Mouse (Mus musculus) mature B cell (primary cell): ENCODE results near the gene Ube2r2.

Experiments
- in situ Hi-C: fragments of 300-500 bp; cut with MboI; formaldehyde crosslinking; loops from 2 replicates; pipeline ENCODE4 v1.14.3; 2019

The Ube2r2 gene

DNA sequence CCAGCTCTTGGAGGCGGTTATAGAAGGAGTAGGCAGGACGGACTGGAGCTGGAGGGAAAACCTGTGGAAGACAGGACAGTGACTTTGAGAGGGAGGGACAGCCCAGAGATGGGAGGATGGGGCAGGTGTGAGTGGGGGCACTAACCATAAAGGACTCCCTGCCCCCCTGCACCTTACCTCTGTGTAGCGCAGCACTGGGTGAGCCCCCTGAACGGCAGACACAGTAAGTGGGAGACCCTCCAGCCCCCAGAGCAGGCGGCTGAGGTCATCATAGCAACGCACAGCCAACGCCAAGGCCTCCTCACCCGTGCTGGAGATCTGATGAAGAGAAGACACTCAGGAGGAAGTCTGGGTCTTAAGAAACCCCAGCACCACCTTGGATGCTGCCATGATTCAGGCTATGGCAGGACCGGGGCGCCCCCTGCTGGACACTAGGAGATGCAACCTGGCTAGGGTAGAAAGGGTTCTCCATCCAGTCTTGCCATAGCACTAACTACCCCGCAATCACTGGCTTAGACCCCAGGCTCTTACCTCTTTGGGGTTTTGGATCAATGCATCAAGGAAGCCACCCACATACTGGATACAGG, 16.7 kb upstream of the Ube2r2 start:
- in situ Hi-C loops, result no loop called here

- in situ Hi-C loops, result no loop called here
Observed at GRCm38 (mm10) chr4:41124180-41124951, 11.2 kb upstream of the Ube2r2 start, which contains the start of gene Nol6. TSS of gene Nol6 (minus strand) at chr4:41124455.

- in situ Hi-C loops, result loop anchor here (5.0 kb wide), 1 partner anchor 38 kb away; no protein-coding TSS in a partner anchor
Observed at GRCm38 (mm10) chr4:41129406-41129805, 6.1 kb upstream of the Ube2r2 start.

DNA sequence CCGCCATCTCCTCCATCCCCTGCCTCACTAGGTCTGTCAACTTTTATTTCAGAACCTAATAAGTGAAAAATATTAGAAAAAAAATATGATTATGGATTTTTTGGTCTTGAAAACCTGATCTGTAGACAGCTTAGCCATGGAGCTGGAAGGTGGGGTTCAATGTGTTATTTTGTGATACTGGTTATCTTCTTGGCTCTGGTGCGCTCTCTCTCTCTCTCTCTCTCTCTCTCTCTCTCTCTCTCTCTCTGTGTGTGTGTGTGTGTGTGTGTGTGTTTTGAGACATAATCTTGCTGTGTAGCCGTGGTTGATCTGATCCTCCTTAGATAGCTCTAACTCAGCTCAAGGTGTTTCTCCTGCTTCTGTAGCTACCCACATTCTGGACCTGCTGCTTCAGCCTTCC, 5.7 kb upstream of the Ube2r2 start:
- in situ Hi-C loops, result loop anchor here (5.0 kb wide), 1 partner anchor 37 kb away; no protein-coding TSS in a partner anchor

DNA sequence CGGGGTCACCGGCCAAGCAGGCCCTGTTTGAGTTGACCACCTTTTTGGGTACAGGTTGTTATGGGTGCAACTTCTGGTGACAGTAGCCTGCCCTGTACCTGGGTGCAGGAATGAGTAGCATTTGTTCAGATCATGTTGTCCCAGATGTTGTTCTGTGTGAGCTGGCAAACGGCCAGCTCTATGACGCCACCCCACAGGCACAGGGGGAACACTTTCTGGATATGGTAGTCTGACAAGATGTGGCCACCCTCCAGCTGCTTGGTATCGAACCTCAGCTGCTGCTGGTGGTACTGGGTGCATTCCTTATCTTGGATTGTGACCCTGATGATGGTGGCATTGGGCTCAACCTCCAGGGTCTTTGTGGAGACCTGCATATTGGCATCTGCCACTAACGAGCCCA, 3.1 kb upstream of the Ube2r2 start:
- in situ Hi-C loops, result no loop called here

GRCm38 (mm10) chr4:41133529-41134291, 1.8 kb upstream of the Ube2r2 start:
- in situ Hi-C loops, result no loop called here

GRCm38 (mm10) chr4:41134935-41135710, 420 bp upstream of the Ube2r2 start:
- in situ Hi-C loops, result no loop called here

DNA sequence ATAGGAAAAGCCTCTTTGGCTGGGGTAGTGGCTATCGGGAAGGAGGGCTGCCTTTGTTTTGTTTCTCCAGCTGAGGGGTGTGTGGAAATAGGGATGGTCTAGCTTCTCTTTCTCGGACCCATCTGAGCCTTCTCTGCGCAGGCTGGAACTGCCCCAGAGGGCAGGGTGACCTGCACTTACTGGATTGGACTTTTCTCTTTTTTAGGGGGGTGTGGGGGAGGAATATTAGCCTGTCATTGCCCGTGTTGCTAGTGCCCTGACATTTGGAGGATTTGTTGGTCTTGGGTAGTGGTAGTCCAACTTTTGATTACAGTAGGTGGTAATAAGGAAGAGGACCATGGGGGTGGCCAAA, 887 bp downstream of the Ube2r2 start:
- in situ Hi-C loops, result no loop called here

DNA sequence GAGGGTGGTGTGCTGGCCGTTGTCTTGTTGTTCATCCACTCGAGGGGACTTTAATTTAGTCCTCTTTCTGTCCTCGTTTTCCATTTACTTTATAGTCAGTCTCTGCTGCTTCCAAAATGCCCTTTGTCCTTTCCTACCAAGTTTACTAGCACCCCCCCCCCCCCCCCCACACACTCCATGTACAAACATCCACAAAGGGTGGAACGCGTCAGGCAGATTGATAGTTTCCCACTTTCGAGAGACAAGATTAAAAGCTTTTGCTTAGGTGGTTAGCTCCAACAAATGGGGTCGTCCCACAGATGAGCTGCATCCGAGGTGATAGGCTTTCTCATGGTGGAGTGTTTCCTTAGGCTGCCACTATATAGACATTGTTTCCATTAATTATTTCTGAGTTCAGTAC, 1.3 kb downstream of the Ube2r2 start:
- in situ Hi-C loops, result no loop called here

DNA sequence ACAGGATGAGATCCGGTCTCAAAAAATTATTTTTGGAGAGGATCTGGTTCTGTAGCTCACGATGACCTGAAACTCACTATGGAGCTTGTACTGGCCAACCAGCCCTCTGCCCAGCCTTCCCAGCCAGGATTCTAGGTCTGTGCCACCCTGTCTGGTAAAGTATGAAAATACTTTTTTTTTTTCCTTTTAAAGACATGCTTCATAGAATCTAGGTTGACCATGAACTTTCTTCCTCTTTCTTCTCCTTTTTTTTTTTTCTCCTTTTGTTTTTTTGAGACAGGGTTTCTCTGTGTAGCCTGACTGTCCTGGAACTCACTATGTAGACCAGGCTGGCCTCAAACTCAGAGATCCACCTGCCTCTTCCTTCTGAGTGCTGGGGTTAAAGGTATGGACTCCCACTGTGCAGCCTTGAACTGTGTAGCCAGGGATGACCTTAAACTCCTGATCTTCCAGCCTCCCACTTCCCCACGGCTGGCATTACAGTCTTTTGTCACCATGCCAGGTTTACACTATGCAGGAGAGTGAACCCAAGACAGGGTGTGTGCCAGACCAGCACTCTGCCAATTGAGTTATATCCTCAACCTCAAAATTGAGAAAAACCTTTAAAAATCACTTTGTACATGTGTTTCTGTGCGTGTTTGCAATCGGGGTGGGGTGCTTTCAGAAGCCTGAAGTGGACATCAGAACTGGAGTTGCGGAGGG, 4.8 kb downstream of the Ube2r2 start:
- in situ Hi-C loops, result no loop called here

GRCm38 (mm10) chr4:41142601-41143000, 7.1 kb downstream of the Ube2r2 start:
- in situ Hi-C loops, result no loop called here

DNA sequence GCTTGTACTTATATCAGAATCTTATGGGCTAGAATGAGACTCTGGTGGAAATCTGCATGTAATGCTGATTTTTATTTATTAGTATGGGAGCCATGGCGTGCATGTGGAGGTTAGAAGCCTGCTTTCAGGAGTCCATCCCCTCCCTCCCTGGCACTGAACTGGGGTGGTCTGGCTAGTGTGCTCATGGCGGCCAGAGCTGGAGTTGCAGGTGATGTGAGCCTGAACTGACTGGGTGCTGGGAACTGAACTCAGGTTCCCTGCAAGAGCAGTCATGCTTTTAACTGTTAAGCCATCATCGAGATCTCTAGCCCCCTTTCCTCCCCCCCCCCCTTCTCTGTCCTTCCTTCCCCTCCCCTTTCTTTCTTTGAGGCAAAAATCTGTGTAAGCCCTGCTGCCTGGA, 14.3 kb downstream of the Ube2r2 start:
- in situ Hi-C loops, result no loop called here

- in situ Hi-C loops, result no loop called here
Observed at GRCm38 (mm10) chr4:41151186-41151585, 15.6 kb downstream of the Ube2r2 start.

DNA sequence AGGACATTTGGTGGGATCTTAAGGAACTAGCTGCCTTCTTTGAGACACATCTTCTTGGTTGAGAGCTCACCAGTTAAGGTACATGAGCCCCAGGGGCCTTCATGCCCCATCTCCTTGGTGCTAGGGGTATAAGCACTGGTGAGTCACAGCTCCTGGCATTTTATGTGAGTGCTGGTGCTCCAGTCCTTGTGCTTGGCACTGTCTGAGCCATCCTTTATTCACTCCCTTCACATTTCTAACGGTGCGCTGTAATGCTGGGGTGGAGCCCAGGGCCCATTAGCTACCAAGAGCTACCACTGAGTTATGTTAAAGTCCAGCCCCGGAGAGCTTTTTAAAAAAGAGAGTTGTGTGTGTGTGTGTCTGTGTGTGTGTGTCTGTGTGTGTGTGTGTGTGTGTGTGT, 17.6 kb downstream of the Ube2r2 start:
- in situ Hi-C loops, result no loop called here

- in situ Hi-C loops, result no loop called here
Observed at GRCm38 (mm10) chr4:41156961-41157360, 21.4 kb downstream of the Ube2r2 start.

GRCm38 (mm10) chr4:41158251-41158650, 22.7 kb downstream of the Ube2r2 start:
- in situ Hi-C loops, result no loop called here

GRCm38 (mm10) chr4:41161232-41161631, 25.7 kb downstream of the Ube2r2 start:
- in situ Hi-C loops, result no loop called here

DNA sequence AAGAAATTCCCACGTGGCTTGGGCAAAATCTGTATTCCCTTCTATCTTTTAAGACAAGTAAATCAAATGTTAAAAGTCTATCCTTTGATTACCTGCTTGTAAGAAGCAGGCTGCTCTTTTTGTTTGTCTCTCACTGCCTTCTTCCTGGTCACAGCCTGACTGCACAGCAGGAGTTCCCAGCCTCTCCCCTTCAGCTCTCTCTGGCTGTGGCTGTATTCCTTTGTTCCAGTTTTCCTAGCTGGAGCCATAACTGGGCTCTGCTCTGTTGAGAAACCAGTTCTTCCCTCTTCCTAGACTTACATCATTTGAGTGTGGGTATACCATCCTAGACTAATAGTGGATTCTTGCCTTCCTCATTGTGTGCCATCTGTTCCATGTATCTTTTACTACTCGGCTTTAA, 29.4 kb downstream of the Ube2r2 start:
- in situ Hi-C loops, result loop anchor here (5.0 kb wide), 1 partner anchor 38 kb away; no protein-coding TSS in a partner anchor

- in situ Hi-C loops, result loop anchor here (5.0 kb wide), 1 partner anchor 39 kb away; no protein-coding TSS in a partner anchor
Observed at GRCm38 (mm10) chr4:41165693-41166475, 30.3 kb downstream of the Ube2r2 start.

DNA sequence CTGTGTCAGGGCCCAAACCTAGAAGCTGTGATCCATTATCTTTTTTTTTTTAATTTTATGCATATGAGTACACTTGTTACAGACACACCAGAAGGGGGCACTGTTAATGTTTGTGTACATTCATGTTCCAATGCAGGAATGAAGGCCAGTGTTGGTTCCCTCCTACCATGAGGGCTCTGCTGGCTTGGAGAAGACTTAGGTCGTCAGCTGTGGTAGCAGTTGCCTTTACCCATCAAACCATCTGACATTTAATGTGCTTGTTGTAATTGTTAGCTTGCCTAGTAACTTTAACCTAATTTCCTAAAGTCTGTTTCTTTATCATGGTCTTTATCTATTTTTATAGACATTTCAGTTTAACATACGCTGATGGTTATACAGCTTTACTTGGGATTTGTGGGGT, 35.4 kb downstream of the Ube2r2 start:
- in situ Hi-C loops, result no loop called here
